Mouse (Mus musculus): ENCODE data around the gene Tmem102.

Tmem102 gene

DNA sequence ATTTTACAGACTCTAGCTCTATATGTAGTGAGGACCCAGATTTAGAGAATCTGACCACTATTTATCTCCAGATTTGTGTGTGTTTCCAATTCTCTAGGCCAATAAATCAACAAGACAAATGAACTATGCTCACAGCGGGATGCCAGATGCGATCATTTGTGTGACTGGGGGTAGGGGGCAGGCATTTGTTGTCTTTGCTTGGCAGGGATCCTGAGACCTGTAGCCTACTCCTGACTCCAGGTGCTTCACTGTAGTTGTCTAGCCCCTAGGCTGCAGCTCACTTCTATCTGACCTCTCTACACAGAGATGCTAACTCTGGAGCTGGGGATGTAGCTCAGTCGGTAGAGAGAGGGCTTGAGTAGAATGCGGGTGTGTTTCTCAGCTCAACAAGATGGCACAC is 23.6 kb downstream of the Tmem102 start:
- DNase-seq: no peak

GRCm38 (mm10) chr11:69778985-69779384 is 26.4 kb downstream of the Tmem102 start:
- DNase-seq: no peak

DNA sequence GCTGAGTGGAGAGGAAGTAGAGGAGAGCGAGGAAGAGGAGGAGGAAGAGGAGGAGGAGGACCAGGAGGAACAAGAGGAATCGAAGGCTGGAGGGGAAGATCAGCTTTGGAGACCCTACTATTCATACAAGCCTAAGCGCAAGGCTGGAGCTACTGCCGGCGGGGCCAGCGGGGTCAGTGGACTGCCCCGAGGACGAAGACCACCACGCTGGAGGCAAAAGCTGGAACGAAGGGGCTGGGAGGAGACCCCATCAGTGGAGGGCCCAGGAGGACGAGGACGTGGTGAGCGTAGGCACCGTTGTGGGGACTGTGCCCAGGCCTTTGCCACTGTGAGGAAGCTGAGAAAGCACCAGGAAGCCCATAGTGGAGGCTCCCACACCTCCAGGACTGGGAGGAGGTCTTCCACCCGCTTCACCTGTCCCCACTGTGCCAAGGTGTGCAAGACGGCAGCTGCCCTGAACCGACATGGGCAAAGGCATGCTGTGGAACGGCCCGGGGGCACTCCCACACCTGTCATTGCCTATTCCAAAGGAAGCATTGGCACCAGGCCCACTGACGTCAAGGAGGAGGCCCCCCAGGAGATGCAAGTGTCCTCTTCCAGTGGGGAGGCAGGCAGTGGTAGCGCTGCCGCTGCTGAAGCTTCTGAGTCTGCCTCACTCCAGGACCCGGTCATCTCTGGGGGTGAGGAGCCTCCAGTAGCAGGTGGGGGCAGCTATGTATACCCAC is 27.0 kb downstream of the Tmem102 start:
- no peak for DNase-seq

GRCm38 (mm10) chr11:69777504-69778257 is 27.7 kb downstream of the Tmem102 start:
- DNase-seq: no peak

DNA sequence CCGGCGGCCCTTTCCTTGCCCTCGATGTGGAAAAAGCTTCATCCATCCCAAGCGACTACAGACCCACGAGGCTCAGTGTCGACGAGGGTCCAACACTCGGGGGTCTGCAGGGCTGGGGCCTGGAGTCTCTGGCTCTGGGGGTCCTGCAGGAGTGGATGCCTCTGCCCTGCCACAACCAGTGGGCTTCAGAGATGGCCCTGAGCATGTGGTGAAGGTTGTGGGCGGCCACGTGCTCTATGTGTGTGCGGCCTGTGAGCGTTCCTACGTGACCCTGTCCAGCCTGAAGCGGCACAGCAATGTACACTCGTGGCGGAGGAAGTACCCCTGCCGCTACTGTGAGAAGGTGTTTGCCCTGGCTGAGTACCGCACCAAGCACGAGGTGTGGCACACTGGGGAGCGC is 28.9 kb downstream of the Tmem102 start:
- no peak for DNase-seq

GRCm38 (mm10) chr11:69775716-69776115 is 29.7 kb downstream of the Tmem102 start:
- DNase-seq: no peak

DNA sequence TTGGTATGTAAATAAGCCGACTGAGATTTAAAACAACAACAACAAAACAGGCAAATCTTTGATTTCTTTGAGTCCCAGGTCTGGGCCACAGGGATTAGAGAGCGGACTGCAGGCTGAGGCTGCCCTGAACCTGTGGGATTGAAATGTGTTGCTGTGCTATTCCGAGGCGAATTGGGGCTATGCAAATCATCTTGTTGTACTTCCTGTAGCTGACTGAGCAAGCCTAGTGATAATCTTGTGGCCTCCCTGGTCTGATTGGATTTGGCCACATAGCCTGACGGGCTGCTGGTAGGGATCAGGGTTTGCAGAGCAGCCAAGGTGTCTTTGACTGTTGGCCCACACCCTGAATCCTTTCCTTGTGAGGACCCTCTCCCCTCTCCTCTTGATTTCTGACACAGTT is 30.5 kb downstream of the Tmem102 start:
- DNase-seq: no peak

DNA sequence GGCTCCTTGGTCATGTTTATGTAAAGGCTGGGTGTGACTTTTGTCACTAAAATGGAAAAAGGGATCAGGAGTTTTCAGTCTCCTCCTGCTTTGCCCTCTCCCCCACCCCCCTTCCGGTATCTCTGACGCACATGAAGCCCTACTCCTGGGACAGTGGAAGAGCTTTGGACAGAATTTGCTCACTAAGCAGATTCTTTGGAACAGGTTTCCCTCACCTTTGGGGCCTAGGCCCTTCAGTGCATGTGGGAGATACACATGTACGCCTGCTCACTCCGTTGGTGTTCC is 37.9 kb downstream of the Tmem102 start:
- no peak for DNase-seq

- DNase-seq: no peak
Measured at GRCm38 (mm10) chr11:69766872-69767624, 38.4 kb downstream of the Tmem102 start.

- DNase-seq: peak; percentile 94
Measured at GRCm38 (mm10) chr11:69766126-69766609, 39.3 kb downstream of the Tmem102 start.

- DNase-seq: peak; percentile 59
Measured at GRCm38 (mm10) chr11:69765221-69766125, 40.0 kb downstream of the Tmem102 start, which contains the start of gene Zbtb4. TSS of gene Zbtb4 (plus strand) at chr11:69765912.

- peak; percentile 28 for DNase-seq
Measured at GRCm38 (mm10) chr11:69763551-69763950, 41.9 kb downstream of the Tmem102 start.

- no peak for DNase-seq
Measured at GRCm38 (mm10) chr11:69761868-69762267, 43.6 kb downstream of the Tmem102 start, which contains the start of gene Slc35g3. TSS of gene Slc35g3 (minus strand) at chr11:69761968.

- DNase-seq: no peak
Measured at GRCm38 (mm10) chr11:69760901-69761200, 44.6 kb downstream of the Tmem102 start.

- no peak for DNase-seq
Measured at GRCm38 (mm10) chr11:69760160-69760900, 45.1 kb downstream of the Tmem102 start.

- peak; percentile 88 for DNase-seq
Measured at GRCm38 (mm10) chr11:69758971-69759721, 46.3 kb downstream of the Tmem102 start.

DNA sequence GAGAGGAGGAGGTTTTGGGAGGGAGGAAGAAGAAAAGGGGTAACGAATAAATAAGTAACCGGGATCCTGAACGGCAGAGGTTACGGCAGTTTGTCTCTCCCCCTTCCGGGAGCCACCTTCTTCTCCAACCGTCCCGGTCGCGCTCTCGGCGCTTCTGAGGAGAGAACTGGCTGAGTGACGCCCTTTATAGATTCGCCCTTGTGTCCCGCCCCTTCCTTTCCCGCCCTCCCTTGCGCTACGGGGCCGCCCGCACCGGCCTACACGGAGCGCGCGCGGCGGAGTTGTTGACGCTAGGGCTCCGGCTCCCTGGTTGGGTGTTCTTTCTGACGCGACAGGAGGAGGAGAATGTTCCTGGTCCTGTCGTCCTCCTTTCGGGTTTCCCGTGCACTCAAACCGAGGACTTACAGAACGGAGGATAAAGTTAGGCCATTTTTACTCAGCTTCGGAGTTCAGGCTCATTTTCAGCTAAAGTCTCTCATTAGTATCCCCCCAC is 46.9 kb downstream of the Tmem102 start, which contains the start of gene Polr2a:
Gene Polr2a (minus strand): TSS at position 160 of the 493 bp plus-strand sequence.
- peak; percentile 98 for DNase-seq

DNA sequence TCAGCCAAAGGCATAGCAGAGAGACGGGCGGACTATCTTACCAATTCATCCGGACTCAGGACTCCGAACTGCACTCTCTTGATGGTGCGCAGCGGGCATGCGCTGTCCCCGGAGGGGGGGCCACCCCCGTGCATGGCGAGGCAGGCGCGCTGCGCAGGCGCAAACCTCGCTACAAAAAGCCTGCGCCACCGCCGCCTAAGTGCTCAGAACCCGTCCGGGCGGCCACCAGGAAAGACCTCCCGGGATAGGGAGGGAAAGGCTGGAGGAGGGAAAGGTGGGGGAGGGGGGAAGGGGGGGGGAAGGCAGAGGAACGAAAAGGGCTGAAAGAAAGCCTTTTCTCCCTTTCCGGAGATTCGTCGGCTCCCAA is 47.4 kb downstream of the Tmem102 start:
- DNase-seq: peak; percentile 97

DNA sequence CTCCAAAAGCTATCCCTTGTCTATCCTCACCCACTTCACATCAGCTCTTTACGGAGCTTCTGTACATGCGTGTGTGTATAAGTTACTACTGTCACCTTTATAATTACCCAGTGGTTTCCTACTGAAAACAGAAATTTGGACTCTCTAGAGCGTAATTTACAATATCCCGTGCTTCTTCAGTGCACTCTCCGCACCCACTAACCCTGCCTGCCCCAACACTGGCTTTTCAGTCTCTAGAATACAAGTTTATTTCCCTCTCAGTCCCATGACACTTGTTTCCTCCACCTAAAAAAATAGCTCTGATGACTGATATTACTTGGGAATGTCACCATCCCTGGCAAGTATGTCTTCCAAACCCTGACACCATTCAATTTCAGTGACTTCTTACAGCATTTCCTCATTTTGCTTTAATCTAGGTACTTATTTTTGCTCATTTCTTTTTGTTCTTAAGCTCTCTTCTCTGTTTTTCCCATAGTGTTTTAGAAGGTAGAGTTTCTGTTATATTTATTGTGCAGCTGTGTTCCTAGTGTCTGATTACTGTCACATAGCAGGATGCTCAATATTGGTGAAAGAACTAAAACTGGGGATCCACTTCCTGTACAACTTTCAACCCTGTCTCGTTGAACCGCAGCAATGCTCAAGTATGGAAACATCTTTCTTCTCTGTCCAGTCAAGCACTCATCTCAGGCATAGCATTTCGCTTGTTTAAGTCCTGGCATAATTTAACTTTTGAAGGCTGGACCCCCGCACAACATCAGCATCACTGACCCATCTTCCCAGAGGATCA is 47.9 kb downstream of the Tmem102 start:
- DNase-seq: no peak

- peak; percentile 65 for DNase-seq
Measured at GRCm38 (mm10) chr11:69754701-69755100, 50.7 kb downstream of the Tmem102 start.

Data from thymus, postnatal 14 days (tissue).